Mouse (Mus musculus) hindlimb bud, embryonic 11.5 days (tissue): ENCODE measurements around the gene Tuba1b.
"Not testable (repeated sequence)": the region's sequence is repeated elsewhere in the genome, so short reads cannot be mapped to it uniquely, and the experiment has no call there.

Source experiments
- DNase-seq: peaks from one replicate; pipeline ENCODE4 v3.0.0-alpha.2; 2012; ENCODE audit warnings: low read depth, low spot score; ENCODE audit errors: extremely low spot score

The Tuba1b gene

DNA sequence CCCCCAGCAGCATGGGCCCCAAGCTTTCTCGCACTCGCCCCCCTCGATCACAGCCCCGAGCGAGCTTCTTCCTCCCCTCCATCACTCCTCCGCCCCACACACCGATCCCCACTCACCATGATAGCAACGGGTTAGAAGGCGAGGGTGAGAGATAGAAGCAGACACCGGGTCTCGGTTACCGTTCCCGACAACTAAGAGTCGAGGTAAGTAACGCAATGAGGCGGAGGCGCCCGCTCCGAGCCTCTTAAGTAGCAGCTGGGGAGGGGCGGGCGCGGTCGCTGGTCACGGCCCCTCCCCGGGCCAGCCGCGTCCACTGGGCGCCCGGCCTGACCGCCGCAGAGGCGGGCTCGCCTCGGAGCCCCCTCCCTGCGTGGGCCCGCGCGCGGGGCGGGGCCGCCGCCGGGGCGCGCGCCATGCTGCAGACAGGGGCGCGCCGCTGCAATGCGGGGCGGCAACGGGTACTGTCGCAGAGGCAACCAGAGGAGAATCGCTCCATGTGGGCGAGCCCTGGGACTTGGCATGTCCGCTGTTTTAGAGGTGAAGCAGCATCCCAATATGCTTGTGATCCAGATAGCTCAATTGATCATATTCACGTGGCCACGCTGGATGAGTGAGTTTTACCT lies at the start of gene Tuba1b:
TSS of gene Tuba1b (minus strand) at position 349 of the 623 bp plus-strand sequence.
- no peak for DNase-seq

DNA sequence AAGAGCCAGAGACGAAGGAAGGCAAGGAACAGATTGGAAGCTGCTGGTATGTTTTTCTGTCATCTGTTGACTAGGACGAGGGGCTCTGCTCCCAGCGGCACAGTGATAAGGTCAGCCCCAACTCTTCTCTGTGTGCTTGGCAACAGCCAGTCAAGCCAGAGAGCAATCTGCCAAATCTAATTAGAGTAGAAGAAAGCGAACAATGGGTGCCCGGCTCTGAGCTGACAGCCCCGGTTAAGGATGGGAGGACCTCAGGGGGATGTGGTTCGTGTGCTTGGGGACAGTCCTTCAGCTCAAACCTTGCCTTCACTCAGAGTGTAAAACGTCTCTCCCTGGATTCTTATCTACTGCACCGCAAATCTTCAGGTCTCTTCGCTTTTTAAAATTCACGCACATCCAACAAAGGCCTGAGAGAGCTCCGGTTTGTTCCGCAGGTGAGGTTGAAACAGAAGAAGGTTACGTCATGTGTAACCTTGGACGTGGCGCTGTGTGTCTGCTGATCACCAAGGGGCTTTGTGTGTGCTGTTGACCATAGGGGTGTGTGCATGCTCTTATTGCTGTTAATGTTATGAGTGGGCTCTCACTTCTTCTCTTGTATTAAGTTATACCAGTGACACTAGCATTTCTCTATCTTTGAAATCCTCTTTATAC lies 49.2 kb upstream of the Tuba1b start:
- no peak for DNase-seq

DNA sequence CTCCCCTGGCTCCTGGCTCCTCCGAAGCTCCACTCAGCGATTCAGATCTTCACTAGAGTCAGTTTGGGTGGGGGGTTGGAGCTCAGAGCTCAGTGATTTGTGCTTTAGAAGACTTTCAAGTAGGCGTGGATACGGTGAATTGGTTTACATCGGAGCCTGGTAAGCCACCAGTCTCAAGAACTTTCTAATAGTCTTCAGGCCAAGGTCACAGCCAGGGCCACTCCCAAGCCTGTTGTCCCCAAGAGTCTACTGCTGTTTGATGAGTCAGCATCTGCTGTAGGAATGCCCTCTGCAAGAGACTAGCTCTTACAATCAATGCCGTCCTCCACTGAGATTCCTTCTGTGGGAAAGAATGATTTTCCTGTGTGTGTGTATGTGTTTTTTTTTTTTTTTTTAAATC lies 47.7 kb upstream of the Tuba1b start:
- no peak for DNase-seq

DNA sequence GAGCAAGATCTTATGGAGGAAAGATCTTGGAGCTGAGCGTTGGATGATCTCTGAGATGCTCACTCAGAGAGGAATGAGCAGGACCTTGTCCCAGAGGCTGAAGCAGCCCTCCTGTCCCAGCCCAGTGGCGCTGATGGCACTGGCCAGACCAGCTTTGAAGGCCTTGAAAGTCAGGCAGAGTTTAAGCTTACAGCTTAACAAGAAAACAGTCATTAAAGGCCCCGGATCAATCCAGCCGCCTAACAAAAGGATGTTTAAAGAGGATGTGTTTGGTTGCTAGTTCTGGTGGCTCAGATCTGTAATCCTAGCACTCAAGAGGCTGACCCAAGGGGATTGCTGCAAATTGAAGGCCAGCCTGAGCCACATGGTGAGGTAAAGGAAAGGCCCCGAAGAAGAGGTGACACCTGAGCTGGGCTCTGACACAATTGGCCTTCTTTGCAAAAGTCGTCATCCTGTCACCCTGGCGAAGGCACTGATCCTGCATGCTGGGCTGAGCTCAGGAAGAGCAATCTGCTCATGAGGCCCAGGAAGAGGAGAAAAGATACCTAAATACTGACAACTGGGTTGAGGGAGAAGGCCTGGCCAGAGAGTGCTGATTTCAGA lies 45.7 kb upstream of the Tuba1b start:
- no peak for DNase-seq

DNA sequence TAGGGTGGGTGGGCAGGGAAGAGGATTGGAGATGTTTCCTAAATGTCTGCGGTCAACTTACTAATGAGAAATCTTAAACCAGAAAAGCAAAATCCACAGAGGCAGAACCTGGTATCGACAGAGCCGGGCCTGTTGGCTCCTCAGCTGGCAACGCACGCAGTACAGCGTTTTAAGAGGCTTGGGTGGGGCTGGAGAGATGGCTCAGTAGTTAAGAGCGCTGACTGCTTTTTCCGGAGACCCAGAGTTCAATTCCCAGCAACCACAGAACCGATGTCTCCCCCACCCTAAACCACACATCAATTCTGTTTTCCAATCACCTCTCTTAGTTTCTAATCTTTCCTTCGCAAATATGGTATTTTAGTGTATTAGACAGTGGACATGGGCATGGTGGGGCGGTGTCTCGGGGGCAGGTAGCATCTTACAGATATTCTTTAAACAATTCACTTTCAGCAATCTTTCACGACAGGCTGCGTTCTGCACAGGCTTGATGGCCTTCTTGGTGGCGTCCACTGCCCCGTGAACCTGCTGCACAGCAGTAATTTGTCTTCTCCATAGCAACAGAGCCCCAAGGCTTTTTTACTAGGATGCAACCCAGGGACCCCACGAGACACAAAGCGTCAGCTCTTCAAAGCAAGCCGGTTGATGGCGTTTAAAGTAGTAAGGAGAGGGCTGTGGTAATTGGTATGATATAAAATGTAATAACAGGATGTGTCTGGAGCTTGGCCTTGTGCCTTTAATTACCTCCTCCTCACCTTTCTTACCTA lies 44.2 kb upstream of the Tuba1b start:
- no peak for DNase-seq

DNA sequence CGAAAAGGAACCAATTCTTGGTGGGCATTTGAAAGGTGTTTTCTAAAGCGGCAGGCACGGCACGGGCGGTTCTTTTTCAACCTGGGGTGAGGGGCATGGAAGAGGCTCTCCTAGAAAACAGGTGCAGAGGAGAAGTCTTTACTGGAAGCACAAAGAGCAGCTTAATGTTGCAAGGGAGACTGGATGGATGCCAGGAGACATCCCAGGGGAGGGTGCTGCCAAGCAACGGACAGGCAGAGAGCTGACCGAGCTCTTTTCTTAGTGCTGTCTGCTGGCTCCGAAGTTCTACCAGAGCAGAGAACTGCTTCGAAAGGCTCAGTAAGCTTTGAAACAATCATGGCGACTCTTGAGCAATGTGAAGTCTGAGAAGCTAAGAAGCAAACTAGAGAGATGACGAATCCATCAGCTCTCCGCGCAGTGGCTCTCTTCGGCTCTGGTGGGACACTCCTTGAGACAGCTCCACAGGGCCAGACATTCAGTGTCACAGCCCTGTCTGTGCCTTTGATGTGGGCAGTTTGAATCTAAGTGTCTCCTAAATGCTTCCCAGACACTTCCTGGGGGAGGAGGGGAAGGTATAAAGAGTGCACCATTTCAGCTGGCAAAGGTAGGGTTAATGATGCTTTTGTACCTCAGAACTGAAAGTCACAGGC lies 43.5 kb upstream of the Tuba1b start:
- DNase-seq, result no peak

DNA sequence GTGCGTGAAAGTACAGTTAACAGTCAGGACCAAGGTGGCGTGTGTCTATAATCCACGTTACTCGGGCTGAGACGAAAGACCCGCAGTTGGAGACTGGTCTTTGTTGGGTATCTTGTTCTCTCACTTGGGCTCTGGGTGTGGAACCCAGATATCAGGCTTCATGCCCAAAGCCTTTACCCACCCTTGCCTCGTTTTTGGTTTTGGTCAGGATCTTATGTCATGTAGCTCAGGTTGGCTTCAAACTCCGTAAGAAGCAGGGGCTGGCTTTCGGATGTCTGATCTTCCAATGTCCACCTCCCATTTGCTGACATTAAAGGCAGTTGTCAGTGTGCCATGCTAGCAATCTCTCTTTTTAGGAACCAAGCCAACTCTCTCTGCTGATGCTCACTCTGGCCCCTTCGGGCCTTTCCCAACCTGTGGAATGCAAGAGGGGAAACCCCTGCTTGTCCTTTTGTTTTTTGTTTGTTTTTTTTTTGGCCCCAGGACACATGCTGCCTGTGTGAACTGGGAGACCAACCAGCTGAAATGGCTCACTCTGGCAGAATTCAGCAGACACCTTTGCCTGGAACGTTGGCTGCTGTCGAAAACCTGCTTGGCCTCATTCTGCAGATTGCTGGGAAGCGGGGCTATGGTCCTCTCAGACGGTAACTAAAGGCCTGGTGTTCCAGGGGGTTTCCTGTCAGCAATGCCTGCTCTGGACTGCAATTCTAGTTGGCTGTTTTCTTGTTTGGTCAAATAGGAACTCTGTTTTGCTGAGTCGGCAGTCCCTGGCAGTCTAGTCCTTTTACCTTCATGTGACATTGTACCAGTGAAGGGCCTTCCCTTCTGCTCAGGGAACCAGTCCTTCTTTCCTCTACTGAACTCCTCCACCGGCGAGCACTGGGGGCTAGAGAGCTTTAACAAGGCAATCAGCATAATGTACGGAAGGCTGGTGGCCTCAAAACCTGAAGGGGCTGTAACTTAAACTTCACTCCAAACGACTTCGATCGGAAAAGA lies 42.7 kb upstream of the Tuba1b start:
- DNase-seq, result no peak

DNA sequence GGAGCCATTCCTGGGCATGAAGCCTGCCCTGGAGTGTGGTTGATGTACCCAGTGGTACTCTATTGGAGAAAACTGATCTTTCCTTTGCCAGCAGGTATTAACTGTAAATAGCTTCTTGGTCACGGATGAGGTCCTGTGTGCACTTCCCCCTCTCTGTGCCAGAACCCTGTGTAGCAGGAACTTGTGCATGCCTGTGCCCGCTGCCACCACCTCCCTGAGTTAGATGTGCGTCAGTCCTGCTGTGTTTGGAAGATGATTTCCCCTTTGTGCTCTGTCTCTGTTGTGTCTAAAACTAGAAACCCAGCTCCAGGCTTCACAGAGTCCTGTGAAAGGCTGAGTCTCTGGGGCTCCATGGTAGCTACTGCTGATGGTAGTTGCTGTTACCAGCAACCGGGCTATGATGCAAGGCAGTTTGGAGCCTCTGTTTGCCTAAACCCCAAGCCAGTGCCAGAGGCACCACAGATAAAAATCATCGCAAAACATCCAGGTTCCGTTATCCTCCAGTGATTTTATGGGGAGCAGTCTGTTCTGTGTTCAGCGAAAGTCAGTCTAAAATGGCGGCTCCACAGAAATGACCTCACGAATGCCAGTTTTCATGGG lies 38.8 kb upstream of the Tuba1b start:
- no peak for DNase-seq

DNA sequence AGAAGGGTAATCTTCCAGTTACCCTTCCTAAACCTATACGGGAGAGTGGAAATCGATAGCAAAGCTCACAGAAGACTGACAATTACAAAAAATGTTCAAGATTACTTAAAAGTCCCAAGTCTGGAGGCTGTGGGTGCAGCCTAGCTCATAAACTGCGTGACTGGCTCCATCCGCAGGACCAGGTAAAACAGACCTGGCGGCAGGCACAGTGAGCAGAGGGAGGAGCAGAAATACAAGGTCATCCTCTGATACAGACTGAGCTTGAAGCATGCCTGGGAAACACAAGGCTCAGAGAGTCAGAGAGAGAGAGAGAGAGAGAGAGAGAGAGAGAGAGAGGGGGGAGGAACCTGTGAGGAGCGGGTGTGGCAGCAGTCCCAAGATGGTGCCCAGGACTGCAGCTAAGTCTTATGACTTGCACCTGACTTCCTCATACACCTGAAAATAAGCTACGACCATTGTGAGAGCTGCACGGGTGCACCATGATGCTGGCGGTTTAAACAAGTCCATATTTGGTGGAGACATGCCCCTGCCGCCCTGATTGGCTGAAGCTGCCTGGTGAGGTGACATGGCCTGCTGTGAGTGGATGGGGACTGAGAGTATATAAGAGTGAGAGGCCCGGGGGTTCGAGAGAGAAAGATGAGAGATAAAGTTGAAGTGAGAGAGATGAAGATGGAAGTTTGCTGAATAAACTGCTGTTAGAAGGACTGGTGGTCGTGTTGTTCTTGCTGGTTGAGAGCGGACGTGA lies 37.4 kb upstream of the Tuba1b start:
- not testable (repeated sequence) for DNase-seq

DNA sequence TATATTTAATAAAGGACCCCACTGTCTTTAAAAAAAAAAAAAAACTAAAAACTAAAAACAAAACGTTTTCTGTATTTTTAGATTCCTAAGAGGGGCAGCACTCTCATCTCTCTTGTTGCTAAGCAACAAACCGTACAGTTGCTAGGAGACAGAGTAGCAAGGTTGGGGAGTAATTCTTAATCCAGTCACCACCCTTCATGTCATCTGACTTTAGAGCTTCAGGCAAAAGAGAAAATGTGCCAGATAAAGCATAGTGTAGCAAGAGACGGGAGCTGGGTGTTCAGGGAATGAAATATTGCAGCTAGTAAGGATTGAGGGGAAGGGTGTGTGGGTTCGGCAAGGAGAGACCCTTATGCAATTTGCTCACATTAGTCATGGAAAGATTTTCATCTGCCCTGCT lies 36.7 kb upstream of the Tuba1b start:
- no peak for DNase-seq

DNA sequence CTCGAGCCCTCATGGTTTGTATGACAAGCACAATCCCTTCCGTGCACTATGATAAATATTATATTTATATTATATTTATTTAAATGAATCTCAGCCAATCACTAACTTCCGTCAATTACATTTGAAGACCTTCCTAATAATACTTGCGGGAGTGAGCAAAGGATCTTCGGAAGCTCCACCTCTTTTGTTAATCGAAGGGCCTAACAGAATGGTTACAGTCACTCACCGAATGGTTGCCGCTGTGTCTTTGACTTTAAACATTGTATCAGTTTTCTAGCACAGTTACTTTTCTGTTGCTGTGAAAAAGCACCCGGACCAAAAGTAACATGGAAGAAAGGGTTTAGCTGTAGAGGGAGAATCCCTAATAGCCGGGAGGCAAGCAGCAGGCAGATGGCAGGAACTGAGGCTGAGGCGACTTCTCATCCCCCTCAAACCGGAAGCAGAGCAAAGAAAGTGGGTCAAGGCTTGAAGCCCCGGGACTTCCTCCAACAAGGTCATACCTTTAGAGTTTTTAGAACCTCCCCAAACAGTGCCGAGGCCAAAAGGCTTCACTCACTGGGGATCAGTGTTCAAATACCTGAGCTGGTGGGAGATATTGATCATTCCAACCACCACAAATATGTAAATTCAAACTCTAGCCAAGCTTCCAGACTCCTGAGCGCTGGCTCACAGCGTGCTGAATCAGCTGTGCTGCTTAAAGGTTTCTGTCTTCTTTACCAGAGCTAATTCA lies 35.2 kb upstream of the Tuba1b start:
- DNase-seq, result no peak

DNA sequence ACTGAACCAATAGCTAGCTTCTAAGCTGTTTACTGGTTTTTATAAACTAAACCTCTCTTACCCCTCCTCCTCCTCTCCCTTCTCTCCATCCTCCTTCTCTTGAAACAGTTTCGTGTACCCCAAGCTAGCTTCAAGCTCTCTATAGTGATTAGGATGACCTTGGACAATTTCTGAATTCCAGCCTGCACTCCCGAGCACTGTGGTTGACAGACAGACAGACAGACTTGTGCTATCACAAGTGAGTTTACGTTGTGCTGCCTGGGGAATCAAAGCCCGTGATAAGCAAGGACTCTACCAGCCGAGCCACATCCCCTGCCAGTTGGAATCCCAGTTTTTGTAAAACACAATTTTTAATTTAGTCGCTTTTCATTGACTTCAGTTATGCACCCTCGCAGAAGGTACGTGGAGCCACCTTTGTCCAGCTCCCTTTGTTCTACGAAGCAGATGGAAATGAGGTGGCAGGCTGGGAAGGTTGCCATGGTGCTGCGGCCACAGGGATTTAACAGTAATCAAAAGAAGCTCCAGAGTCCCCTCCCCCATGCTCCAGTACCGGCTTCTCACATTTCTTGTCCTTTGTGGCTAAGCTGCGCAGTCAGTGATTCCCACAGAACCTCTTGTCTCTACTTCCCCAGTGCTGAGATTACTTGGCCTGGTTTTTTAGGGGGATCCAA lies 34.5 kb upstream of the Tuba1b start:
- DNase-seq, result no peak

DNA sequence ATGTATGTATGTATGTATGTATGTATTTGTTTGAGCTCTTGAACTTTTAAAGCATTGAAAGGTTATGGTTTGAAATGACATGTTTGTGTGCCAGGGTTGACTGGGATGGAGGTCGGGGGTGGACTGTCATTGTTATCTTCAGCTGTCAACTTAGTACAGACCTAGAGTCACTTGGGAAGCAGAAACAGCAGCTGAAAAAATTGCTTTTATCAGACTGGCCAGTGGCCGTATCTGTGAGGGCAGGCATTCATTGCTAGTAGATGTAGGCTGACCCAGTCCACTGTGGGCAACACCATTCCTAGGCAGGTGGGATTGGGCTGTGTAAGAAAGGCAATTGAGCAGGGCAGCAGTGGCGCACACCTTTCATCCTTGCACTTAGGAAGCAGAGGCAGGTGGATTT lies 25.2 kb upstream of the Tuba1b start:
- no peak for DNase-seq

DNA sequence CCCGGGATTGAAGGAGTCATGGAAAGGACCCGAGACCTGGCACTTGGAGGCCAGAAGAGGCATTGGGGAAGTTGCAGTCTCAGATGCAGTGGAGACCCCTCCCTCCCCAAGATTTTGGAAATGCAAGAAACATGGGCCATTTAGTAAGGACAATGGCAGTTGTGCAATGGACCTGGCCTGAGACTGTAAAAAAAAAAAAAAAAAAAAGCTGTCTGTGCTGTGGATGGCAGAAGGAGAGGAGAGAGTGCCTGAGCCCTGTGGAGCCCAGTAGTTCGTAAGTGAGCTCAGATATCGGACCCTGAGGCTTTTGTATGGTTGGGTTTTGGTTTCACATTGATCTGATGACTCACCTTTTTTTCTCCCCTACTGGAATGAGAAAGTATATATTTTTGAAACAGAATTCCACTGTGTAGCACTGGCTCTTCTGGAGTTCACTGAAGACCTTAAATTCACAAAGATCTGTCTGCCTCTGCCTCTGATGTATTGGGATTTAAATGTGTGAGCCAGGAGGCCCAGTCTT lies 24.6 kb upstream of the Tuba1b start:
- no peak for DNase-seq

DNA sequence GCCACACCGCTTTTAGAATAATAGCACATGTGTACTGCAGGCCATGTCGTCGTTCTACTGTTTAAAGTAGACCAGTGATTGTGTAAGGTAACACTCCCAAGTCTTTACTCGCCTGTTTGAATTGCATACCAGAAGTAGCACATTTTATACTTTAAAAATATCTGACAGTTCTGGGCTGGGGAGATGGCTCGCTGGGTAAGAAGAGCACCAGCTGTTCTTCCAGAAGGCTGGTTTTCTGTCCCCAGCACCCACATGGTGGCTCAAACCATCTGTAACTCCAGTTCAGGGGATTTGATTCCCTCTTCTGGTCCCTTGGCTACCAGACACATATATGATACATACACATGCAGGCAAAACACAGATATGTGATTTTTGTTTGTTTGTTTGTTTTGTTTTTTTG lies 23.1 kb upstream of the Tuba1b start:
- no peak for DNase-seq

DNA sequence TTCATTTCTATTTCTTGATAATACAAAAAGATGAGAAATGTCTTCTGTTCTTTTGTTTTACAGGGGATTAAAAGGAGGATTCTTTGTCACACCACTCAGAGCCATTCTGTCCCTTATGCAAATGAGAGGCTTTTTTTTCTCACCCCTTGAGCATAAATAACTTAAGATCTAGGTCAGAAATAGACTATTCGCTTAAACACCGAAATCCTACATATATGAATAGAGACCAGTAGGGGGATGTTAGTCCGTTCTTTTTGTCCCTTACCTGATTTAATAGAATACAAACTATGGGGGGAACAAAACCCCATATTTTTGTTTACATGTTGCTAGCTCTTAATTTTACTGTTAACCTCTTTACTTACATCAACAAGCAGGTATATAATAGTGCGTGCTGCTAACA lies 21.6 kb upstream of the Tuba1b start:
- DNase-seq, result no peak

DNA sequence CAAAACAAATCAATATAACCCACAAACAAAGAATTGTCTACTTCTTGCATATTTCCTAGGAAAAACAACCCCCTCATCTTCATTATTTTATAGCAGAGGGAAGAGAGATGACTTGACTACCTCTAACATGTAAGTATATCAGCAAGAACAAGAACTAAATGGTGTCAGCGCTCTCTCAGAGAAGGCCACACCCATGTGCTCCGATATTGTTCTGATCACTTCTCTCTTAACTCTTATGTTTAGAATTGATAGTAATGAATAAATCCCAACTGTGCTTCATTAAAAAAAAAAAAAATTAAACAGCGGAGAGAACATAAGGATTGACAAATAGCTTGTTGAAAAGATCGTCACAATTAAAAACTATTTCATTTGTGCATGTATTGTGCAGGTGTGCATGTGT lies 21.0 kb upstream of the Tuba1b start:
- no peak for DNase-seq
